Mouse (Mus musculus) lung, postnatal 0 days (tissue): ENCODE measurements around the gene Wrnip1.

Source experiments
- CTCF ChIP-seq: IDR thresholded peaks from 2 replicates; pipeline ENCODE4 v1.5.1; 2016; ENCODE audit warnings: antibody characterized with exemption, mild to moderate bottlenecking
- EP300 ChIP-seq: IDR thresholded peaks from 2 replicates; pipeline ENCODE4 v1.6.1; 2016; ENCODE audit warnings: antibody characterized with exemption, mild to moderate bottlenecking, control low read depth

DNA sequence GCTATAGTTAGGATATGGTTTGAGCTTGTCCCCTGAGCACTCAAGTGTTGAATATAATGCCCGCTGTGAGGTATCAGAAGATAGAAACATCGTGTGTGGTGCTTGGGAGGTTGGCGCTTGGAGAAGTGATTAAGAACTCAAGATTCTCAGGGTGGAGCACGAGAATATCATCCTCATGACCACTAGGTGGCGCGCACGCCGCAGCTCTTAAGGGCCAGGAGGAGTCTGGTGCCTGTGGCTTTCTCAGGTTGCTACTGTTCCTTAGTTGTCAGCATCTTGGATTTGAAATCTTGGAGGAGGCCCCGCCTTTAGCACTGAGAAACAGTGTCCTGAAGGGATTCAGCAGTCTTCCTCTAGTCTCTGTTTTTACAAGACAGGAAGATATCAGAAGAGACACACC is 64.6 kb downstream of the Wrnip1 start:
- TF ChIP-seq CTCF: peak; percentile 91
- TF ChIP-seq EP300: no peak
